Mouse (Mus musculus): ENCODE results near the gene Henmt1.

- TF ChIP-seq CTCF (conservative IDR thresholded peaks at IDR 0.05; ENCODE audit: insufficient read depth, insufficient read length, low read depth, low read length) (no peak), POLR2A (IDR thresholded peaks at IDR 0.05; ENCODE audit: low read depth, low read length) (no peak)
Observed at GRCm38 (mm10) chr3:108940996-108941395, 1.3 kb downstream of the Henmt1 start.
